8 mouse cellular contexts compared by ENCODE assay signal in genomic region chr11:50931021-50931420, GRCm38 (mm10). TPM values are rescaled to one million over a fixed set of nuclear protein-coding genes. Genes with fewer than 3 reads are reported as not detected.
DNase-seq lines count a peak whose midpoint lies in the region; ATAC-seq and TF ChIP-seq lines count a peak whose summit lies in the region.

No protein-coding gene starts in this region.

- intact Hi-C loops in heart, postnatal 10 days (cut with DNase I) = loop anchor here (5.0 to 10.0 kb wide), 2 partner anchors 104 to 604 kb away; partner anchors contain the start of gene Zfp354c

- peaks cover 15% of the 10 kb centered on the region for H3K27me3 ChIP-seq in heart, embryonic 12.5 days (replicated peaks)
- H3K27me3 ChIP-seq in ES-Bruce4 (ENCODE audit: control insufficient read depth, insufficient read depth, low read length, poor library complexity, severe bottlenecking) = no peaks in the 10 kb centered on the region
- H3K27me3 ChIP-seq in forebrain, embryonic 12.5 days = peaks cover 14% of the 10 kb centered on the region; the same call in 1 of the 2 replicates
- H3K27me3 ChIP-seq in limb, embryonic 14.5 days (ENCODE audit: control insufficient read depth, insufficient read depth, low read length) = peaks cover 4% of the 10 kb centered on the region; the same call in 1 of the 2 replicates
- H3K27me3 ChIP-seq in small intestine, adult 2 months (ENCODE audit: control insufficient read depth, insufficient read depth, low read length) = no peaks in the 10 kb centered on the region

- peak overlapping the region; percentile 85 for H3K9ac ChIP-seq in heart, embryonic 12.5 days
- peak overlapping the region; percentile 73 for H3K9ac ChIP-seq in ES-Bruce4 (ENCODE audit: low read depth, poor library complexity, severe bottlenecking)
- peak overlapping the region; percentile 75 for H3K9ac ChIP-seq in forebrain, embryonic 12.5 days
- H3K9ac ChIP-seq in limb, embryonic 14.5 days (ENCODE audit: low read depth, low read length, severe bottlenecking) = peak overlapping the region; percentile 60

- no peaks in the 10 kb centered on the region for H3K9me3 ChIP-seq in heart, embryonic 12.5 days (replicated peaks)
- H3K9me3 ChIP-seq in ES-Bruce4 (replicated peaks; ENCODE audit: control insufficient read depth, insufficient read depth, low read length, poor library complexity, severe bottlenecking) = no peaks in the 10 kb centered on the region
- H3K9me3 ChIP-seq in forebrain, embryonic 12.5 days = no peaks in the 10 kb centered on the region
- no peaks in the 10 kb centered on the region for H3K9me3 ChIP-seq in limb, embryonic 14.5 days (ENCODE audit: control insufficient read depth, low read length)

- no peak for TF ChIP-seq POLR2A in ES-Bruce4 (IDR thresholded peaks at IDR 0.05; ENCODE audit: insufficient read depth, low read length)
- TF ChIP-seq POLR2A in limb, embryonic 14.5 days (IDR thresholded peaks at IDR 0.05; ENCODE audit: borderline replicate concordance, extremely low read depth, insufficient read depth, insufficient read length) = no peak
- no peak for TF ChIP-seq POLR2A in small intestine, adult 2 months (IDR thresholded peaks at IDR 0.05; ENCODE audit: low read depth, low read length)

- no peak for DNase-seq in heart, postnatal 10 days
- no peak for DNase-seq in limb, embryonic 14.5 days (ENCODE audit: low spot score)
- no peak for DNase-seq in left cerebral cortex, adult 8-10 months (ENCODE audit: low spot score in 2 of 2)
- no peak for DNase-seq in urinary bladder, postnatal 10 days (ENCODE audit: low spot score)

- under 1% methylated on average over 16 of the region's 16 CpGs for WGBS in heart, embryonic 12.5 days
- 2% methylated on average over 16 of the region's 16 CpGs for WGBS in forebrain, embryonic 12.5 days
- 2% methylated on average over 16 of the region's 16 CpGs for WGBS in limb, embryonic 14.5 days
- WGBS in small intestine, adult 2 months = under 1% methylated on average over 16 of the region's 16 CpGs

- H3K4me2 ChIP-seq in heart, embryonic 12.5 days = peak overlapping the region; percentile 89
- peak overlapping the region; percentile 84 for H3K4me2 ChIP-seq in forebrain, embryonic 12.5 days
- H3K4me2 ChIP-seq in limb, embryonic 14.5 days (replicated peaks; ENCODE audit: low read depth, low read length, severe bottlenecking) = peak overlapping the region; percentile 98

- ATAC-seq in heart, embryonic 12.5 days (ENCODE audit: insufficient number of reproducible peaks, low FRiP score) = peak; percentile 60
- ATAC-seq in forebrain, embryonic 12.5 days (ENCODE audit: low FRiP score) = peak; percentile 66
- peak; percentile 45 for ATAC-seq in limb, embryonic 14.5 days (ENCODE audit: low FRiP score, low read depth)

- no peak for TF ChIP-seq EP300 in ES-Bruce4 (IDR thresholded peaks at IDR 0.05; ENCODE audit: insufficient read depth, low read depth, low read length)

- H3K27ac ChIP-seq in heart, embryonic 12.5 days (ENCODE audit: poor library complexity, severe bottlenecking) = no peak overlapping the region
- no peak overlapping the region for H3K27ac ChIP-seq in ES-Bruce4 (ENCODE audit: insufficient read depth, low read length)
- peak overlapping the region; percentile 25; the same call in 1 of the 2 replicates for H3K27ac ChIP-seq in forebrain, embryonic 12.5 days
- no peak overlapping the region for H3K27ac ChIP-seq in limb, embryonic 14.5 days (replicated peaks; ENCODE audit: low read depth, low read length)
- H3K27ac ChIP-seq in small intestine, adult 2 months (ENCODE audit: insufficient read depth, low read depth, low read length) = no peak overlapping the region

- peaks cover 9% of the 10 kb centered on the region for H3K4me1 ChIP-seq in heart, embryonic 12.5 days (replicated peaks)
- no peaks in the 10 kb centered on the region for H3K4me1 ChIP-seq in ES-Bruce4 (ENCODE audit: control insufficient read depth, insufficient read depth, low read length)
- H3K4me1 ChIP-seq in forebrain, embryonic 12.5 days = peaks cover 10% of the 10 kb centered on the region
- no peaks in the 10 kb centered on the region for H3K4me1 ChIP-seq in limb, embryonic 14.5 days (ENCODE audit: control insufficient read depth, insufficient read depth, low read length)
- H3K4me1 ChIP-seq in small intestine, adult 2 months (ENCODE audit: control insufficient read depth, insufficient read depth, insufficient read length, low read length) = no peaks in the 10 kb centered on the region

- peak overlapping the region; percentile 93 for H3K4me3 ChIP-seq in heart, embryonic 12.5 days
- H3K4me3 ChIP-seq in ES-Bruce4 (ENCODE audit: low read depth, low read length) = peak overlapping the region; percentile 92
- peak overlapping the region; percentile 60 for H3K4me3 ChIP-seq in forebrain, embryonic 12.5 days (replicated peaks)
- H3K4me3 ChIP-seq in limb, embryonic 14.5 days (replicated peaks; ENCODE audit: low read length) = peak overlapping the region; percentile 53
- peak overlapping the region; percentile 82 for H3K4me3 ChIP-seq in small intestine, adult 2 months (ENCODE audit: low read depth, low read length)

- no peak for TF ChIP-seq CTCF in ES-Bruce4 (IDR thresholded peaks at IDR 0.05; ENCODE audit: low read depth, low read length)
- no peak for TF ChIP-seq CTCF in small intestine, adult 2 months (IDR thresholded peaks at IDR 0.05; ENCODE audit: extremely low read depth, insufficient read length, insufficient replicate concordance, low read depth, low read length)

- no peaks in the 10 kb centered on the region for H3K36me3 ChIP-seq in heart, embryonic 12.5 days
- no peaks in the 10 kb centered on the region for H3K36me3 ChIP-seq in ES-Bruce4 (ENCODE audit: control insufficient read depth, insufficient read depth, low read length, poor library complexity, severe bottlenecking)
- no peaks in the 10 kb centered on the region for H3K36me3 ChIP-seq in forebrain, embryonic 12.5 days (replicated peaks)
- no peaks in the 10 kb centered on the region for H3K36me3 ChIP-seq in limb, embryonic 14.5 days (ENCODE audit: control insufficient read depth, insufficient read depth, low read length)
- H3K36me3 ChIP-seq in small intestine, adult 2 months (ENCODE audit: control insufficient read depth, insufficient read depth, low read length) = no peaks in the 10 kb centered on the region

RNA-seq across cellular contexts. Expression of gene Zfp354b, which starts 0.4 kb away (rescaled TPM):
- polyA plus RNA-seq in heart, embryonic 12.5 days (2016; fragmentation: Nextera tagmentation; extraction: Ambion mirVana) = 0.60 and 1.1 TPM in 2 replicates
- 1 to 10 TPM; 1.1 to 1.3 TPM for total RNA-seq in heart, postnatal 10 days (2021)
- 0.52 and 1.0 TPM in 2 replicates for polyA plus RNA-seq in ES-Bruce4 (2011; ENCODE audit: insufficient read depth, insufficient read length, low read depth, missing spikeins)
- polyA plus RNA-seq in forebrain, embryonic 12.5 days (2016; fragmentation: Nextera tagmentation; extraction: Ambion mirVana) = 1.7 and 2.2 TPM in 2 replicates
- polyA plus RNA-seq in limb, embryonic 14.5 days (2012; rRNA removed) = 0.72 and 1.3 TPM in 2 replicates
- polyA plus RNA-seq in limb, embryonic 14.5 days (2014; fragmentation: Nextera tagmentation; extraction: Ambion mirVana) = 1.1 and 1.7 TPM in 2 replicates
- not detected in 2 replicates for polyA plus RNA-seq in small intestine, adult 2 months (2012; rRNA removed)
- total RNA-seq in left cerebral cortex, adult 8-10 months (2022) = 1 to 10 TPM; 6.1 to 7.0 (median 6.4) TPM

RNA-seq across cellular contexts. Expression of gene 4933414I15Rik, which starts 12.5 kb away (rescaled TPM):
- polyA plus RNA-seq in heart, embryonic 12.5 days (2016; fragmentation: Nextera tagmentation; extraction: Ambion mirVana) = not detected in 2 replicates
- not detected for total RNA-seq in heart, postnatal 10 days (2021)
- not detected in 2 replicates for polyA plus RNA-seq in ES-Bruce4 (2011; ENCODE audit: insufficient read depth, insufficient read length, low read depth, missing spikeins)
- not detected in 2 replicates for polyA plus RNA-seq in forebrain, embryonic 12.5 days (2016; fragmentation: Nextera tagmentation; extraction: Ambion mirVana)
- polyA plus RNA-seq in limb, embryonic 14.5 days (2012; rRNA removed) = not detected in 2 replicates
- polyA plus RNA-seq in limb, embryonic 14.5 days (2014; fragmentation: Nextera tagmentation; extraction: Ambion mirVana) = not detected in 2 replicates
- polyA plus RNA-seq in small intestine, adult 2 months (2012; rRNA removed) = not detected in 2 replicates
- total RNA-seq in left cerebral cortex, adult 8-10 months (2022) = not detected

RNA-seq across cellular contexts. Expression of gene Zfp2, which starts 15.1 kb away (rescaled TPM):
- polyA plus RNA-seq in heart, embryonic 12.5 days (2016; fragmentation: Nextera tagmentation; extraction: Ambion mirVana) = 6.7 and 8.1 TPM in 2 replicates
- total RNA-seq in heart, postnatal 10 days (2021) = 1 to 10 TPM; 3.1 to 4.6 TPM
- polyA plus RNA-seq in ES-Bruce4 (2011; ENCODE audit: insufficient read depth, insufficient read length, low read depth, missing spikeins) = 16.5 and 16.8 TPM in 2 replicates
- 34.8 and 42.0 TPM in 2 replicates for polyA plus RNA-seq in forebrain, embryonic 12.5 days (2016; fragmentation: Nextera tagmentation; extraction: Ambion mirVana)
- 4.3 and 6.1 TPM in 2 replicates for polyA plus RNA-seq in limb, embryonic 14.5 days (2012; rRNA removed)
- 11.9 and 12.6 TPM in 2 replicates for polyA plus RNA-seq in limb, embryonic 14.5 days (2014; fragmentation: Nextera tagmentation; extraction: Ambion mirVana)
- 0.09 and 0.61 TPM in 2 replicates for polyA plus RNA-seq in small intestine, adult 2 months (2012; rRNA removed)
- total RNA-seq in left cerebral cortex, adult 8-10 months (2022) = 10 to 100 TPM; 24.2 to 28.2 (median 25.6) TPM

RNA-seq across cellular contexts. Expression of gene Prop1, which starts 22.5 kb away (rescaled TPM):
- not detected in 2 replicates for polyA plus RNA-seq in heart, embryonic 12.5 days (2016; fragmentation: Nextera tagmentation; extraction: Ambion mirVana)
- not detected for total RNA-seq in heart, postnatal 10 days (2021)
- not detected in 2 replicates for polyA plus RNA-seq in ES-Bruce4 (2011; ENCODE audit: insufficient read depth, insufficient read length, low read depth, missing spikeins)
- polyA plus RNA-seq in forebrain, embryonic 12.5 days (2016; fragmentation: Nextera tagmentation; extraction: Ambion mirVana) = not detected in 2 replicates
- 0.15 TPM in 1 of 2 replicates, not detected in the other for polyA plus RNA-seq in limb, embryonic 14.5 days (2012; rRNA removed)
- not detected in 2 replicates for polyA plus RNA-seq in limb, embryonic 14.5 days (2014; fragmentation: Nextera tagmentation; extraction: Ambion mirVana)
- polyA plus RNA-seq in small intestine, adult 2 months (2012; rRNA removed) = 0.08 TPM in 1 of 2 replicates, not detected in the other
- not detected for total RNA-seq in left cerebral cortex, adult 8-10 months (2022)

RNA-seq across cellular contexts. Expression of gene Olfr1378, which starts 35.3 kb away (rescaled TPM):
- polyA plus RNA-seq in heart, embryonic 12.5 days (2016; fragmentation: Nextera tagmentation; extraction: Ambion mirVana) = not detected in 2 replicates
- total RNA-seq in heart, postnatal 10 days (2021) = not detected
- not detected in 2 replicates for polyA plus RNA-seq in ES-Bruce4 (2011; ENCODE audit: insufficient read depth, insufficient read length, low read depth, missing spikeins)
- polyA plus RNA-seq in forebrain, embryonic 12.5 days (2016; fragmentation: Nextera tagmentation; extraction: Ambion mirVana) = not detected in 2 replicates
- polyA plus RNA-seq in limb, embryonic 14.5 days (2012; rRNA removed) = 0.09 and 0.38 TPM in 2 replicates
- 0.14 TPM in 1 of 2 replicates, not detected in the other for polyA plus RNA-seq in limb, embryonic 14.5 days (2014; fragmentation: Nextera tagmentation; extraction: Ambion mirVana)
- polyA plus RNA-seq in small intestine, adult 2 months (2012; rRNA removed) = not detected in 2 replicates
- not detected for total RNA-seq in left cerebral cortex, adult 8-10 months (2022)
